ENCODE assay signal across 10 mouse cellular contexts in the genomic region with DNA sequence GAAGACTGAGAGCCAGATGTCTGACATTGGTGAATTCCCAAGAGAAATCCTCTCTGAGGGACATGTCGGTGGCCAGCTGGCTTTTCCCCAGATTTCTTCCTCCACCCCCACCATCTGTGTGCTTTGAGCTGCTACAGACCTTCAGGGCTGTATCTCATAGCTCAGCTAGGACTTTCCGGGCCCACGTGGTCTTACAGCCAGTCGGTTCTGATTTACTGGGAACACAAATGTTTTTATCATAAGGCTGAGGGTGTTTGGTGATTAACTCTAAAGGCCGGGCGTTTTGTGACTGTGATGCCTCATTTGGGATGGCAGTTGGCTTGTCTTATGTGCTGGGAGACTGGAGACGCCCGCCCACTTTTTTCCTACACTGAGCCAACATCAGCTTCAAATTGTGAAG. TPM values are rescaled to one million over a fixed set of nuclear protein-coding genes. Genes with fewer than 3 reads are reported as not detected.
DNase-seq lines count a peak whose midpoint lies in the region; ATAC-seq lines count a peak whose summit lies in the region.
"Had no signal": no experiment of that assay in that cellular context is flagged by ENCODE, and none has a peak within 500 bp of the region (broad histone marks: within the 10 kb centered on the region; RNA-seq: fewer than 3 reads in every experiment).

No protein-coding gene starts in this region.

- ATAC-seq in midbrain, embryonic 15.5 days (replicated peaks) = no peak
- no peak for ATAC-seq in CD4-positive, CD25-positive, alpha-beta regulatory T cell, adult 4 months

- H3K27me3 ChIP-seq in midbrain, embryonic 15.5 days (replicated peaks) = no peaks in the 10 kb centered on the region
- H3K27me3 ChIP-seq: heart, embryonic 15.5 days; megakaryocyte, embryonic 14.5 days had no signal

- peak; percentile 6 for DNase-seq in embryo, embryonic 11 days
- DNase-seq in embryo, embryonic 9.5 days (ENCODE audit: extremely low spot score) = no peak
- peak; percentile 6 for DNase-seq in ovary, adult 18-20 months (ENCODE audit: low spot score)
- DNase-seq in ovary, postnatal 10 days (ENCODE audit: low spot score) = no peak
- peak; percentile 76 for DNase-seq in left cerebral cortex, postnatal 4 days
- DNase-seq in spleen, adult 18-20 months = no peak

- no peaks in the 10 kb centered on the region for H3K9me3 ChIP-seq in midbrain, embryonic 15.5 days
- H3K9me3 ChIP-seq: heart, embryonic 15.5 days; megakaryocyte, embryonic 14.5 days had no signal

- H3K4me3 ChIP-seq in midbrain, embryonic 15.5 days = no peak overlapping the region
- H3K4me3 ChIP-seq: heart, embryonic 15.5 days; megakaryocyte, embryonic 14.5 days had no signal

- 81% methylated on average over 8 of the region's 8 CpGs for WGBS in midbrain, embryonic 15.5 days

- no peaks in the 10 kb centered on the region for H3K4me1 ChIP-seq in midbrain, embryonic 15.5 days

- H3K27ac ChIP-seq in midbrain, embryonic 15.5 days = no peak overlapping the region
- H3K27ac ChIP-seq: heart, embryonic 15.5 days had no signal

- intact Hi-C loops in left cerebral cortex, postnatal 4 days (cut with DNase I) = no loop called here

- H3K36me3 ChIP-seq in midbrain, embryonic 15.5 days (replicated peaks) = no peaks in the 10 kb centered on the region
- H3K36me3 ChIP-seq: heart, embryonic 15.5 days had no signal

- no peak overlapping the region for H3K4me2 ChIP-seq in midbrain, embryonic 15.5 days
- H3K4me2 ChIP-seq: heart, embryonic 15.5 days had no signal

- H3K9ac ChIP-seq in midbrain, embryonic 15.5 days = no peak overlapping the region
- H3K9ac ChIP-seq: heart, embryonic 15.5 days had no signal

RNA-seq across cellular contexts. Expression of a gene that starts 32.0 kb away (rescaled TPM):
- 10 to 100 TPM; 12.3 to 12.9 TPM for total RNA-seq in left cerebral cortex, postnatal 4 days (2021)
- 19.7 and 20.1 TPM in 2 replicates for polyA plus RNA-seq in midbrain, embryonic 15.5 days (2015; fragmentation: Nextera tagmentation; extraction: Ambion mirVana)
- polyA plus RNA-seq in CD4-positive, CD25-positive, alpha-beta regulatory T cell, adult 4 months (2017; shearing (Covaris generic)) = 10 to 100 TPM; 11.7 to 21.5 TPM

RNA-seq across cellular contexts. Expression of a gene that starts 50.9 kb away (rescaled TPM):
- total RNA-seq in left cerebral cortex, postnatal 4 days (2021) = 100 to 1,000 TPM; 147 to 159 TPM
- 96.0 and 98.1 TPM in 2 replicates for polyA plus RNA-seq in midbrain, embryonic 15.5 days (2015; fragmentation: Nextera tagmentation; extraction: Ambion mirVana)
- 10 to 100 TPM; 17.4 to 19.3 TPM for polyA plus RNA-seq in CD4-positive, CD25-positive, alpha-beta regulatory T cell, adult 4 months (2017; shearing (Covaris generic))

Comparison
In these comparisons a context has a peak if more than half of its experiments do, and no peak if none do; other contexts are left out.
1. DNase-seq: peak in embryo, embryonic 11 days (single experiment), ovary, adult 18-20 months (single experiment) and left cerebral cortex, postnatal 4 days (single experiment); none in embryo, embryonic 9.5 days (single experiment), ovary, postnatal 10 days (single experiment) and spleen, adult 18-20 months (0 of 2).